Mouse (Mus musculus) hindbrain, embryonic 10.5 days (tissue): ENCODE measurements around the gene Apaf1. TPM values are rescaled to one million over a fixed set of nuclear protein-coding genes. Genes with fewer than 3 reads are reported as not detected.

Experiments
- DNase-seq: peaks from one replicate; pipeline ENCODE4 v3.0.0-alpha.2; 2017; ENCODE audit warnings: low spot score
- H3K27ac ChIP-seq: fragments of 300-500 bp; sonication (generic); 2 replicates; pipeline ENCODE4 v1.5.1; 2016; ENCODE audit warnings: mild to moderate bottlenecking, moderate library complexity
- H3K27me3 ChIP-seq: fragments of 300-500 bp; sonication (generic); 2 replicates; pipeline ENCODE4 v1.6.1; 2016; ENCODE audit warnings: mild to moderate bottlenecking; ENCODE audit not compliant: poor library complexity, insufficient read depth, severe bottlenecking
- H3K36me3 ChIP-seq: fragments of 300-500 bp; sonication (generic); 2 replicates; pipeline ENCODE4 v1.6.1; 2016; ENCODE audit warnings: mild to moderate bottlenecking, moderate library complexity
- H3K4me1 ChIP-seq: fragments of 300-500 bp; sonication (generic); replicated peaks from 2 replicates; pipeline ENCODE4 v1.6.1; 2016; ENCODE audit warnings: mild to moderate bottlenecking
- H3K4me3 ChIP-seq: fragments of 300-500 bp; sonication (generic); 2 replicates; pipeline ENCODE4 v1.5.1; 2016; ENCODE audit warnings: mild to moderate bottlenecking, moderate library complexity
- H3K9me3 ChIP-seq: fragments of 300-500 bp; sonication (generic); 2 replicates; pipeline ENCODE4 v1.6.1; 2016; ENCODE audit warnings: mild to moderate bottlenecking, moderate library complexity
- WGBS: fragments of 180-500 bp; shearing (Covaris S2); methylation state at CpG from one replicate; pipeline ENCODE4 v1.1.7; 2016; 5-methylcytosine and 5-hydroxymethylcytosine counted together
- polyA plus RNA-seq: library from polyadenylated mRNA; unstranded; fragments of >200 nt; fragmentation: Nextera tagmentation; extraction: Ambion mirVana; gene quantifications from 2 replicates; pipeline ENCODE4 v1.2.1, GENCODE M21; 2016

Gene Apaf1
- polyA plus RNA-seq, 1 experiment from 2014 or later: 21.4 TPM

DNA sequence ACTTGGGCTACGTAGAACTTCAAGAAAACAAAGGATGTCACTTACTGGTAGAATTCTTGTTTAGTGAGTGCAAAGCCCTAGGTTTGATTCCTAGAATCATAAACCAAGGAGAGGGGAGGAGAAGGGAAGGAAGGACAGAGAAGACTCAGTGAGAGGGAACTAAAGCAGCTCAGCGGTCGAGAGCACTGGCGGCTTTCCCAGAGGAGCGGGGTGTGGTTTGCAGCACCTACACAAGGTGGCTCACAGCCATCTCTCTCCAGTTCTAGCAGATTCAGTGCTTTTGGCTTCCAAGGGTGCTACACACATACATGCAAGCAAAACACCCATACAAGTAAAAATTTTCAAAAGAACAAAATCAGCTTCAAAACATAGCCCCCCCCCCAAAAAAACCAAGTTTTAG lies 82.7 kb downstream of the Apaf1 start:
- H3K4me3 ChIP-seq: no peak overlapping the region
- no peak for DNase-seq
- no peaks in the 10 kb centered on the region for H3K4me1 ChIP-seq
- WGBS: 91% methylated on average over 5 of the region's 5 CpGs
- no peaks in the 10 kb centered on the region for H3K27me3 ChIP-seq
- H3K36me3 ChIP-seq: peaks cover 49% of the 10 kb centered on the region
- no peak overlapping the region for H3K27ac ChIP-seq
- no peaks in the 10 kb centered on the region for H3K9me3 ChIP-seq

DNA sequence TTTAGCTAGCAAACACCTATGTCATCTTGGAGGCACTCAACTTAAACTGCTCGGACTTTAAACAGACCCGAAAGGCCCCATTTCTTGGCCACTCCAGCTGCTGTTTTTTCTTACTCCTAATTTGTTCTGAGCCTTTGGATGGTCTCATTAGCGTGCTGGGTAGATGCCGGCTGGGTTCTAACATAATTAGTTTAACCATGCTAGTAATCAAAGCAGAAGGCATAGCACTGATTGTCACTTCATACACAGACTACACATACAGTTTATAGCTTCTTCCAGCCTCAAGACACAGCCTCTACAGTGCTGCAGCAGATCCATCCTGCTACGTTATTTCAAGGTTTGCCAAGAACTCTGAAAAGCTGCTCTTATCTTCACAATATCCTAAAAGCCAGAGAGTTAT lies 88.7 kb downstream of the Apaf1 start:
- Histone ChIP-seq H3K27me3 (no peaks in the 10 kb centered on the region), H3K27ac (no peak overlapping the region), H3K4me3 (no peak overlapping the region), H3K9me3 (no peaks in the 10 kb centered on the region), H3K36me3 (peaks cover 68% of the 10 kb centered on the region), H3K4me1 (no peaks in the 10 kb centered on the region)
- 92% methylated on average over 5 of the region's 5 CpGs for WGBS
- DNase-seq: no peak

- H3K4me3 ChIP-seq: no peak overlapping the region
- H3K36me3 ChIP-seq: peaks cover 58% of the 10 kb centered on the region
- H3K4me1 ChIP-seq: no peaks in the 10 kb centered on the region
- 90% methylated on average over 6 of the region's 6 CpGs for WGBS
- no peaks in the 10 kb centered on the region for H3K27me3 ChIP-seq
- no peaks in the 10 kb centered on the region for H3K9me3 ChIP-seq
- H3K27ac ChIP-seq: no peak overlapping the region
- DNase-seq: no peak
Observed at GRCm38 (mm10) chr10:90992237-90992636, 90.3 kb downstream of the Apaf1 start.

DNA sequence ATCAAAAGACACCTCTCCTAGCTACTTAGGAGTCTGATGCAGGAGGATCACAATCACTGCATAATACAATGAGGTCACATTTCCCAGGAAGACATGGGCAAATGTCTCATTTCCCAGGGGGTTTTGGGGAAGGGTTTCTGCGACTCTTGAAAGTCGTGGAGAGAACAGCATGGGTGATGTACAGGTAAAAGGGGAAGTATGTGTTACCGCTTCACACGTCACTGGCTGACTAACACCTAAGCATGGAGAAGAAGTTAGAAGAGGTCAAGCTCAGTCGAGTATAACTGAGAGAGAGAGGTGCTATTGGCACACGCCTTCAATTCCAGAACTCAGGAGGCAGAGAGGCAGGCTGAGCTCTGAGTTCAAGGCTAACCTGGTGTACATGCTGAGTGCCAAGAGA lies 92.2 kb downstream of the Apaf1 start:
- Histone ChIP-seq H3K4me1 (no peaks in the 10 kb centered on the region), H3K9me3 (no peaks in the 10 kb centered on the region), H3K36me3 (peaks cover 40% of the 10 kb centered on the region), H3K27ac (no peak overlapping the region), H3K4me3 (no peak overlapping the region), H3K27me3 (no peaks in the 10 kb centered on the region)
- WGBS: 90% methylated on average over 6 of the region's 6 CpGs
- DNase-seq: no peak

- Histone ChIP-seq H3K4me3 (no peak overlapping the region), H3K9me3 (peaks cover 4% of the 10 kb centered on the region; the same call in 1 of the 2 replicates), H3K27ac (no peak overlapping the region), H3K27me3 (no peaks in the 10 kb centered on the region), H3K4me1 (no peaks in the 10 kb centered on the region), H3K36me3 (peaks cover 4% of the 10 kb centered on the region; the same call in 1 of the 2 replicates)
- 92% methylated on average over 8 of the region's 8 CpGs for WGBS
- DNase-seq: no peak
Observed at GRCm38 (mm10) chr10:90983046-90983445, 99.5 kb downstream of the Apaf1 start.

GRCm38 (mm10) chr10:90981811-90982210 lies 100.8 kb downstream of the Apaf1 start:
- 95% methylated on average over 4 of the region's 4 CpGs for WGBS
- peaks cover 4% of the 10 kb centered on the region; the same call in 1 of the 2 replicates for H3K9me3 ChIP-seq
- H3K4me1 ChIP-seq: no peaks in the 10 kb centered on the region
- H3K27ac ChIP-seq: no peak overlapping the region
- H3K36me3 ChIP-seq: peaks cover 4% of the 10 kb centered on the region; the same call in 1 of the 2 replicates
- no peaks in the 10 kb centered on the region for H3K27me3 ChIP-seq
- H3K4me3 ChIP-seq: no peak overlapping the region
- no peak for DNase-seq

- Histone ChIP-seq H3K36me3 (no peaks in the 10 kb centered on the region), H3K27me3 (peaks cover 13% of the 10 kb centered on the region), H3K9me3 (no peaks in the 10 kb centered on the region), H3K4me1 (peaks cover 14% of the 10 kb centered on the region), H3K4me3 (no peak overlapping the region), H3K27ac (no peak overlapping the region)
- no peak for DNase-seq
- 84% methylated on average over 6 of the region's 6 CpGs for WGBS
Observed at GRCm38 (mm10) chr10:90974491-90974890, 108.1 kb downstream of the Apaf1 start.

- 75% methylated on average over 2 of the region's 2 CpGs for WGBS
- Histone ChIP-seq H3K9me3 (no peaks in the 10 kb centered on the region), H3K27ac (no peak overlapping the region), H3K4me1 (peaks cover 17% of the 10 kb centered on the region), H3K4me3 (no peak overlapping the region), H3K27me3 (peaks cover 17% of the 10 kb centered on the region), H3K36me3 (no peaks in the 10 kb centered on the region)
- no peak for DNase-seq
Observed at GRCm38 (mm10) chr10:90974084-90974483, 108.5 kb downstream of the Apaf1 start.

DNA sequence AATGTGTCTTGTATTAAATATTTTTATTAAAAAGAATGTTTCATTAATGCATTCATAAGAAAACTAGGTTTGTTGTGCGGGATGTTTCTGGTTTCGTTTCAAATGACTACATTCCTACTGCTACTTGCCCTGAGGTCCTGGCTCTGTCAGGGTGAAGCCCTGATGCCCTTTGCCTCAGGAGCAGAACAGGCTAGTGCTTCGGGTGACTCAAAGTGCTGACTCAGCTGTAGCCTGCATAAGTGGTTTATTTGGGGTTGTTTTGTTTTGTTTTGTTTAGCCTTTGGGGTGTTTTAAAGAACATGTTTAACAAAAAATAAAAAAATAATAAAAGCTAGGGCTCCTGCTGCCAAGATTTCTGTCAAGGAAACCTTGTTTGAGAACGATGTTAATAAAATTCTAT lies 112.0 kb downstream of the Apaf1 start:
- no peak overlapping the region for H3K4me3 ChIP-seq
- no peak for DNase-seq
- 26% methylated on average over 4 of the region's 4 CpGs for WGBS
- H3K9me3 ChIP-seq: no peaks in the 10 kb centered on the region
- H3K4me1 ChIP-seq: peaks cover 32% of the 10 kb centered on the region
- peaks cover 53% of the 10 kb centered on the region for H3K27me3 ChIP-seq
- H3K27ac ChIP-seq: no peak overlapping the region
- H3K36me3 ChIP-seq: no peaks in the 10 kb centered on the region

DNA sequence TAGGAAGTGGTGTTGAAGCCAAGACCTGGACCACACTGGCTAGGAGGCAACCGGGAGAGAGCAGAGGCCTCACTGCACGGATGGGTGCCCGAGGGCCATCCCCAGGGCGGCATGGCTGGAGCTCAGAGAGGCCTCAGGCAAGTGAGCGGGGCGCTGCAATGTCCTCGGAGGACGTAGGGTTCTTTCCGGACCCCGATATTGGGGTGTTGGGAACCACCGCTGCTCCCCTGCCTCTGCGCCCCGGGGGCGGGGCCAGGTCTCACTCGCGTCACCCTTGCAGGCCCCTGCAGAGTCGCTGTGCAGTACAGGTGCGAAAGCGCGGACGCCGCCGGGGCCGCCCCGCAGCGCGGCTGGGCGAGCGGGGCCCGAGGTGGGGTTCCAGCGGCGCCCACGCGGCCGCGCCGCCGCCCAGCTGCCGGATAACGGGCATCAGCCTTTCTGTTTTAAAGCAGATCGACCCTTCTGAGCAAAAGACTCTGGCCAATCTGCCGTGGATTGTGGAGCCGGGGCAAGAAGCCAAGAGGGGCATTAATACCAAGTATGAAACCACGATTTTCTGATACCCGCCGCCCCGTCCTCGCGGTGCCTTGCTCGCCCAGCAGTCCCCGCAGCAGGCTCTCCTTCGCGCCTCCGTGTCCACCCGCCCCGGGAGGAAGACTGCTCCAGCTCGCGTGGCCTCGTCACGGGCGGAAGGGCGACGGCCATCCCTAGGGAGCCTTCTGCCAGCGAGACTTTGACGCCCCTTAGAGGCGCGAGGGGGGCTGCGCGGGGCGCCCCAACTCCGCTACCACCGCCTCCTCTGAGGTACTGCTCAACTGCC lies 113.0 kb downstream of the Apaf1 start:
- Histone ChIP-seq H3K9me3 (no peaks in the 10 kb centered on the region), H3K36me3 (no peaks in the 10 kb centered on the region), H3K27ac (peak overlapping the region; percentile 72), H3K4me1 (peaks cover 36% of the 10 kb centered on the region), H3K4me3 (peak overlapping the region; percentile 68), H3K27me3 (peaks cover 62% of the 10 kb centered on the region)
- DNase-seq: peak; percentile 44
- WGBS: 3% methylated on average over 72 of the region's 72 CpGs

DNA sequence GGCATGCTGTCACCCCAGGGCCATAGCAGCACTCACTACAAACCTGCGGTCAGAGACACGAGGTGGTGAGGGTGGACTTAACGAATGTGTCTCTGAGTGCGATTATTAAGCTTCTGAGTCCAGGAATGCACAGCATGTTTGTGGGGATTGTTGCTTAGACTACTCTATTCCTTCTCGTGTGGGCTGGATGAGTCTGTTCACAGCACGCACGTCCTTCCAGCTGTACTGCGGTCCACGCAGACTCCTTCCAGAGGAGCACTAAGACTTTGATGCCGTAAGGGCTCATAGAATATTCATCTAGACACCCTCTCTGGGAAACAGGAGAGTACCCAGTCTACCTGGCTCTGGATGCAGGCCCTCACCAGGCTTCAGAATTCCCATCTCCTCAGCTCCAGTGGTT lies 114.3 kb downstream of the Apaf1 start:
- Histone ChIP-seq H3K27me3 (peaks cover 62% of the 10 kb centered on the region), H3K4me1 (peaks cover 36% of the 10 kb centered on the region), H3K27ac (no peak overlapping the region), H3K36me3 (no peaks in the 10 kb centered on the region), H3K9me3 (no peaks in the 10 kb centered on the region), H3K4me3 (no peak overlapping the region)
- DNase-seq: no peak
- WGBS: 91% methylated on average over 10 of the region's 10 CpGs

DNA sequence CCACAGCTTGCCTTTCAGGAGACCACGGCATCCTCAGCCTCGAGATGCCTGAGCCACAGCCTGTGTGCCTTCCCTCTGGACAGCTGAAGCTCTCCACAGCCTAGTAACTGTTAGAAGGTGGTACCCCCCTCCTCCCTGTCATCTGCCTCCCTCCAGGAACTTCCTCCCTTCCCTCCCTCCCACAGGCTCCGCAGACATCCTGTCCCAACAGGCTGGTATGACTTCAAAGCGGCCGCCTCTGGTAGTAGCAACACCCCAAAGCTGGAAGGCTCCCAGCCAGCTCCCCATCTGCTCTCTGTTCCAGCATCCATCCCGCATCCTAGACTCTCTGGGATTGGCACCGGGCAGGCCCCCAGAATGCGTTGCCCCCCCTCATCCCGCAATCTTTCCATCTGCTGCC lies 115.7 kb downstream of the Apaf1 start:
- no peak for DNase-seq
- Histone ChIP-seq H3K27ac (no peak overlapping the region), H3K27me3 (peaks cover 62% of the 10 kb centered on the region), H3K9me3 (no peaks in the 10 kb centered on the region), H3K4me3 (no peak overlapping the region), H3K36me3 (no peaks in the 10 kb centered on the region), H3K4me1 (peaks cover 35% of the 10 kb centered on the region)
- 13% methylated on average over 9 of the region's 9 CpGs for WGBS

DNA sequence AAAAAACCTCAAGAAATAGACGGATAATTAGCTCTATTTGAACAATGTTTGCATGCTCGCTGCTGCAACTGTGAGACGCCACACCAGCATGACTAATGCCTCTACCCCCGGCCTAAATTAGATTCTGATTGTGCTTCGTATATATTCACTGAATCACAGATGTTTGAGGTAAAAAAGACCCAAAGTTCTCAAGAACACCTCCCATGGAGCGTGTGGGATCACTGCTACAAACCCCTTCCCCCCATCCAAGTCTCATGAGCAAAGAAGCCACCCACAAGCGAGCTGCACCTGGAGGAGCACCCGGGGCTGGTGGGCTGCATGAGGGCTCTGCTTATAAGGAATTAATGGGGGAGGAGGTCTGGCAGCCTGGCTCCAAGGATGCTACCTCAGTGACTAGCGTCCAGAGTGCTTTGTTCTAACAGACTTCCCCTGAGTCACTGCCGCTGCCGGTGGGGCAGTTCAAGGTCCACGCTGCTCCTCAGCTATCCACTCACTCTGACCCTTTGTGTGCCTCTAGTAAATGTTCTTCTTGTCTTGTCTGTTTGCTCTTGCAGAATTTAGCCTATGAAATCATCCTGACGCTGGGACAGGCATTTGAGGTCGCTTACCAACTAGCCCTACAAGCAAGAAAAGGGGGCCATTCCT lies 116.8 kb downstream of the Apaf1 start:
- H3K4me3 ChIP-seq: no peak overlapping the region
- no peak for DNase-seq
- no peaks in the 10 kb centered on the region for H3K9me3 ChIP-seq
- H3K36me3 ChIP-seq: no peaks in the 10 kb centered on the region
- H3K4me1 ChIP-seq: peaks cover 35% of the 10 kb centered on the region
- peaks cover 62% of the 10 kb centered on the region for H3K27me3 ChIP-seq
- 58% methylated on average over 14 of the region's 14 CpGs for WGBS
- H3K27ac ChIP-seq: no peak overlapping the region
